Mouse (Mus musculus) kidney, postnatal 10 days (tissue): ENCODE measurements around the gene Asrgl1.
"Not testable (repeated sequence)": the region's sequence is repeated elsewhere in the genome, so short reads cannot be mapped to it uniquely, and the experiment has no call there.

Experiments used
- DNase-seq: peaks from one replicate; pipeline ENCODE4 v3.0.0; 2021; ENCODE audit warnings: mixed read lengths

Gene Asrgl1

DNA sequence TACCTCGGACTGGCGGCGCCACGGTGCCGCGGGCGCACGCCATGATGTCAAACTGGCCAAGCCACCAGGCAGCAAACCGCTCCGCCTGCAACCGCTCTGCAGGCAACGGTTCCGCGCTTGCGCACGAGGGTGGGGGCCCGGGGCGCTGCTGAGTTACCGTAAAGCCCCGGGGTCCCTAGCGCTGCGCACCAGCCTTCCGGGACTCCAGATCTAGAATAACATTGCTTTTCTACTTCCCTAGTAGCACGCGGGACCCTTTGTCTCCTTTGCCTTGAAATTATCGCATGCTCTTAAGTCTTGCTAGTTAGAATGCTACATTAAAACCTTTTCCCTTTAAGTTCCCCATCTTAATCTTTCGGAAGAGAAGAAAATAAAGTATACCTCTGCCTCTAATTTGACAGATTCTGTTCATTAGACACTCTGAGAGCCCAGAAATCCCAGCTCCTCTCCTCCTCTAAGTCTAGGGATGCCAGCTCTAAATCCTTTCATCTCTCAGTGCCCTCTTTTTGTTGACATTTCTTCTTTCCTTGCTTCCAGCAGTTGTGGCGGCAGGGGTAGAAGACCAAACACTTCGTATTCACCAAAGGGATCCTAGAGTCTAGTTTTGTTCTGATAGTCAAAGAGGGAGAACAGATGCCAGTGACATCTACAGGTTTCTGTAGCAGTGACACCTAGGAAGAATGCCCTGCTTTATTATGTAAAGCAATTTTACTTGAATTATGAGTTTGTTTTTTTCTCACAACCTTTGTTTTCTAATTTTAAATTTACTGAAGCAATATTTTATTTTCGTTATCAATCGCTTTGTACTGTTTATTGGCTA is at the start of gene Asrgl1:
Gene Asrgl1, minus strand, starts transcription at position 125 of the 820 bp plus-strand sequence.
- peak; percentile 96 for DNase-seq

DNA sequence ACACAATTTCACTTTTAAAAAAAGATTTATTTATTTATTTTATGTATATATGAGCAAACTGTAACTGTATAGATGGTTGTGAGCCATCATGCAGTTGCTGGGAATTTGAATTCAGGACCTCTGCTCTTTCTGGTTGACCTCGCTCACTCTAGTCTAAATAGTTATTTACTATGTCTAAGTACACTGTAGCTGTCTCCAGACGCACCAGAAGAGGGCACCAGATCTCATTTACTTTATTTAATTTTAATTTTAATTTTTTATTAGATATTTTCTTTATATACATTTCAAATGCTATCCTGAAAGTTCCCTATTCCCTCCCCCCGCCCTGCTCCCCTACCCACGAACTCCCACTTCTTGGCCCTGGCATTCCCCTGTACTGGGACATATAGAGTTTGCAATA is 10.8 kb upstream of the Asrgl1 start:
- DNase-seq, result no peak

DNA sequence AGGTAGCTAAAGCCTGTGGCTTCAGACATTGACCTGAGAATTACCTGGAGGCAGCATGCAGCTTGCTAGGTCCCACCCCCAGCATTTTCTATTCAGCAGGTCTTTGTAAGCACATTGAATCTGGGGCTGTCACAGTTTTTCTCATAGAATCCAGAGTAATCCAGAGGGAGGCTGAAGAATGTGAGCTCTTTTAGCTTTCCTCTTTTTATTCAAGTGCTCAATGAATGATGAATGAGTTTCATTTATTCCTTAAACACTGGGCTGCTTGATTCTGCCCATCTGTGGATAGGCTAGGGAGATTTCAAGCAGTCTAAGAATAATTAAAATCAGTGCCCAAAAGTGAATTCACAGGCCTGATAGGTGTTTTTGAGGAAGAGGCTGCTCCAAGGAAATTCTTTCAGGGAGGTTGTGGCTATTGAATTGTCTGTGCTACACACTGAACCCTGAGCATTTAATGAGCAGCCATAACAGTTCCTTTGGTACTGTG is 8.2 kb upstream of the Asrgl1 start:
- DNase-seq, result no peak

DNA sequence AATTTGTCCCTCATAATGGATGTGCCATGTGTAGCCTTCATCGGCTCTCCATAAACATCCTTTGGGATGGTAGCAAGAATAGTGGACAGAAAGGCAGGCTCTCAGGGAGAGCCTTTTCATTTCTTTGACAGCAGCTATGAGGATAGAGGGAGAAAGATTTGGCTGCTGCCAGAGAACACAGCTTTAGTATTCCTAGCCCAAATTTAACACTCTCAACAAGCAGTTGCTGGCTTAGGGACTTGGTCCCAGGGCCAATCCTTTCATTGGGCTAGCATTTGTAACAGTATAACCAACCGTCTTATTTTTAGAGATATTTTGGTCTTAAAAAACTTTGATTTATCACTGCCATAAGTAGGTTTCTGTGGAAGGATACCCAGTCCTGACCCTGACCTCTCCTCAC is 7.8 kb upstream of the Asrgl1 start:
- no peak for DNase-seq

DNA sequence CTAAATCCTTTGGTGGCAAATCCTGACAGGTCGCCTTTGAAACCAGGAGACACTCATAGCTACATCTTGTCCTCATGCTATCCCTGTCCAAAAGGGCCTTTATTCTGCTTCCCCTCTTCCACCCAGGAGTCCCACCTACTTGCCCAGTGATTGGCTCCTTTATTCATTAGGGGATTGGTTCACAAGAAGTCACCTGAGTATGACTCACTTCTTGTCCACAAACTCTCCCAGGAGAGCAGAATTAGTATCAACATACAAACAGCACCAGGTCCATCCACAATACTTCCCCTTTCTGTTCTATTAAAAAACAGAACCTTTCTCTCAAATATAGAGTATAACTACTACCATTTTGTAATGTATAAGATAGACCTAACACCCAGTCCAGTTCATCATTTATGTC is 4.9 kb upstream of the Asrgl1 start:
- DNase-seq, result not testable (repeated sequence)

DNA sequence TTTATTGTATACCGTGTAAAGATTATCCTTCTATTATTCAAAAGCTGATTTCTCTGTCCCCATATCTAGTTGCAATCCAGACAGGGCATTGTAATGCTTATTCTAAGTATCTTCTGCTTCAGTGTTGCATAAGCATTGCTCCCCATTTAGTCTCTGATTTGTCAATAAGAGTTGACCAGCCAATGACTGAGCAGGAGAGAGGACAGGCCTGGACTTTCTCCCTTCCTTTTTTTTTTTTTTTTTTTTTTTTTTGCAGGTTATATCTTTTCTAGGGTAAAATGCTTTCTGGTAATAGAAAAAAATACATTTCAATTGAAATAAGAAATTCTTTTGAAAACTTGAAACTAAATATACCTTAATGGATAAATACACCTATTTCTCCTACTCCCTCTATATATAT is 1.7 kb upstream of the Asrgl1 start:
- DNase-seq, result no peak

DNA sequence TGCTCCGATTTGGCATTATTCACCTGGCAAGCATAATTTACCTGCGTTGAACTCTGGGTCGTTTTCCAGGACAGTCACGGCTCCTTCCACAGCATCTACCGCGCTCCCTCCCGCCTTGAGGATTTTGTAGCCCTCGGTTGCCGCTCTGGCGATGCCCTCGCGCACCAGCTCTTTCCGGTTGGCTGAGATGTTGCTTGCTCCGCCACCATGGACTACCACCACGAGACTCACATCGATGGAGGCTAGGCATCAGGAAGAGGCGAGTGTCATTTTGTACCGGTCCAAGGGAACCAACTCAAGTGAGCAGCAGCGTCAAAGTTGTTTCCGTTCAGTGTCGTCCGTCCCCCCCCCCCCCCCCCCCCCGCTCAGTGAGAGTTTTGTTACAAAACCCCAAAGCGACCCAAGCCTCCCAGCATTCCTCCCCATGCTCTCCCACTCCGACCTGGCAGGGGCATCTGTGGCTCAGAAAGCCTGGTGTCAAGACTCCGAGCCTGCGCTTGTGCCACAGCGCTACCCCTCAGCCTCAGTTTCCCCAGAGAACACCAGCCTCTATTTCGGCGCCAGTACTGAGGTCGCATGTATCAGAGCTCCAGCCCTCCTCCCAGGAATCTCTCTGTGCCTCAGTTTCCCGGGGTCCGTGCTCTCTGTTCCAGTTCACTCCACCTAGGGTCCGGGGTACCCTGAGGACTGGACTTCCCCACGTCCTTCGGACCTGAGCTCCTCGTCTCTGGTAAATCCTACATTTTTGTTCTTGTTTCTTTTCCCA is 507 bp downstream of the Asrgl1 start:
- DNase-seq, result peak; percentile 37

DNA sequence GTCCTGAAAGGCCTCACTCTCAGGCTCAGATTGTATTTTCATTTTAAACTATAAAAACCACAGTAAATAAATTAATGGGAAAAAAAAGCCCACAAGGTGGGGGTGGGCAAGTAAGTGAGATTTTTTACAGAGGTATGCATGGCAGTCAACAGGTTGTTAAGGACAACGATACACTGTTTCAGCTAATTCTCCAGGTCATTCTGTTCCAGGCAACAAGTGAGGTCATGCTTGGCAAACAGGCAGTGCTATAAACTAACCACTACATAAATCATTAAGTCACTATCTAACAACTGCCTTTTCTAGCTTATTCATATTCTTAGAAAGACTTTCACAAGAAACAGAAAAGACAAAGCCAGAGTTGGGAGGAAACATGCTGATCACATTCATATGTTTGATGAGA is 5.4 kb downstream of the Asrgl1 start:
- DNase-seq, result no peak

DNA sequence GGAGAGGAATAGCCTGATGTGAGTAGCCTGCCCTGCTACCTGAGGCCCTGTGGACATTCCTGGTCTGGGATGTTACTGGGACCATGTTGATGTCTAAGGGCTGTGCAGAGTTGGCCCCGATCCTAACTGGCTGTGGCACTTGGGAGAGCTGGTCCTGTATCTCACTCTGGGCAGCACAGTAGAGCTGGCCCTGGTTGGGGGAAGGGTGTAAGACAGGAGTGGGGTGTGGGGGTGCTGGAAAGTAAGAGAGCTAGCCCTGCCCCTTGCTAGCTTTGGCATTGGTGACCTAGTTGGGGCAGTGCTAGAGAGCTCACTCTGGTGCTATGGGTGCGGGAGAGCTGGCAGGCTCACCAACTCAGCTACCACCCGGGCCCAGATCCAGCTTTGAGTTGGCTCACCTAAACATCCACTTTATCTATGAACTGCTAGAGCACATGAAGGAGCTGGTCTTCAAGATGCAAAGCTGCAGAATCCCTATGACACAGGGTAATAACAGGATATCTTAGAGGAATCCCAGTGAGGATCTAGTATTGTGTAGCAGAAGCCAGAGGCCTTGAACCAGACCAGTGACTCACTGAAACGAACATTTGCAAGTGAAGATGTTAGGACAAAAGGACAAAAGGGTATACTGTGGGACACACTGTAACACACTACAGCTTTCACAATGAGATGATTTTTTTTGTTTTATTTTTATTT is 6.8 kb downstream of the Asrgl1 start:
- DNase-seq, result no peak

DNA sequence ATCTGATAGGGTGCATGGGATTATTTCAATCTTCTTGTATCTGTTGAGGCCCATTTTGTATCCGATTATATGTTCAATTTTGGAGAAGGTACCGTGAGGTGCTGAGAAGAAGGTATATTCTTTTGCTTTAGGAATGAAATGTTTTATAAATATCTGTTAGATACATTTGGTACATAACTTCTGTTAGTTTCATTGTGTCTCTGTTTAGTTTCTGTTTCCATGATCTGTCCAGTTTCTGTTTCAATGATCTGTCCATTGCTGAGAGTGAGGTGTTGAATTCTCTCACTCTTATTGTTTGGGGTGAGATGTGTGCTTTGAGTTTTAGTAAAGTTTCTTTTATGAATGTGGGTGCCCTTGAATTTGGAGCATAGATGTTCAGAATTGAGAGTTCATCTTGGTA is 11.4 kb downstream of the Asrgl1 start:
- DNase-seq, result not testable (repeated sequence)

DNA sequence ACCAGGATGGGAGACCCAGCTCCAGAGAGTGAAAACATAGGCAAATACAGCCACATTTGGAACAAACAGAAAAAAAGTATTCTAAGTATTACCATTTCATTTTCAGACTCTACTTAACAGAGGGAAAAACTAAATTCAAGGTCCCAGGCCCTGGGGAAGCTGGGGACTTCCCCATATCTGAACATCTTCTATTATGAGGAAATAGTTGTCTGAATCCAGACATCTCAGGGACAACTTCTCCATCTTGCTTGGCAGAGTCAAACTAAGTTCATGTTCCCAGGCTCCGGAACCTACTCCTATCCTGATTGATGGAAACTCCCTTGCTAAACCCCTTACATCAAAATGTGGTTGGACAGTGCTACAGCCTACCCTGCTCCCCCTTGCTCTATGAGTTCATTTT is 13.0 kb downstream of the Asrgl1 start:
- no peak for DNase-seq

DNA sequence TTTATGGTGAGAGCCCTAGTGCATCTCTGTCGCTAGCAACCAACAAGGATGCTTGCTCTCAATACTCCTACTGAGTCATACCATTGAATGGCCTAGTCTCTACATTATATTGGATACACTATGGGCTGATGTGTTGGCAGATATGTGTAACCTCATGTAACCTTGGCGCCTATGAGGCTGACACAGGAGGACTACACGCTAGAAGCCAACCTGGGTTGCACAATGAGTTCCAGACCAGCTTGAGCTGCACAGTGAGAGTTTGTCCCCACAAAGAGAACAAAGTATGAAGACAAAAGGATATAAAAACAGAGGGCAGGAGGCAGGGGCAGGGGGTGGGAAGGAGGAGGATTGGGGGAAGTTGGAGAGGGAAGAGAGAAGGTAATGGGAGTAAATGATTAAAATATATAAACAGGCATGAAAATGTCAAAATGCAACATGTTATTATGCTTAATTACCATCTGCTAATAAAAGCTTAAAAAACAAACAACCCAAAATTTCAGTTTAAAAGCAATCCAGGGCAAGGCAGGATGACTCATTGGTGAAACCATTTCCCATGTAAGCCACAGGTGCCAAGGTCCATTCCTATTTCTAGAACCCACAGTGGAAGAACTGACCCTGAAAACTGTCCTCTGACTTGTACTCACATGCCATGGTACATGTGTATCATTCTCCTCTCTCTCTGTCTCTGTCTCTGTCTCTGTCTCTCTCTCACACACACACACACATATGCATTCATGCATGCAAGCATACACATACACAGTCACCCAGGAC is 15.6 kb downstream of the Asrgl1 start:
- DNase-seq, result no peak

DNA sequence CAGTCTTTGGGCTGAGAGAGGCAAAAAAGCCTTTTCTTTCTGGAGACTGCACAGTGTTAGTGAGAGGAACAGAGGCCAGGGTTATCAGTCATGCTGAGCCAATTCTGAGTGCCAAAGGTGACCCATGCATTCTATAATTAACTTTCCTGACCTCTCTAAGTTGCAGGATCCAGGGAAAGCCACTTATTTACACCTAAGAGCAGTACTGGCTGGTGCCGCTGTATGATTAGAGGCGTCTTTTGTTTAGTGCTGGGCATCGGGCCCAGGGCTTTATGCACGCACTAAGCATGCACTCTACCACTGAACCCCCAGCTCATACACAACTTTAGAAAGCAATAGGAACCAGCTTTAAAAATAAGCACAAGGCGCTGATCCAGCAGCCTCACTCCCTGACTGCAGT is 18.2 kb downstream of the Asrgl1 start:
- DNase-seq, result no peak

DNA sequence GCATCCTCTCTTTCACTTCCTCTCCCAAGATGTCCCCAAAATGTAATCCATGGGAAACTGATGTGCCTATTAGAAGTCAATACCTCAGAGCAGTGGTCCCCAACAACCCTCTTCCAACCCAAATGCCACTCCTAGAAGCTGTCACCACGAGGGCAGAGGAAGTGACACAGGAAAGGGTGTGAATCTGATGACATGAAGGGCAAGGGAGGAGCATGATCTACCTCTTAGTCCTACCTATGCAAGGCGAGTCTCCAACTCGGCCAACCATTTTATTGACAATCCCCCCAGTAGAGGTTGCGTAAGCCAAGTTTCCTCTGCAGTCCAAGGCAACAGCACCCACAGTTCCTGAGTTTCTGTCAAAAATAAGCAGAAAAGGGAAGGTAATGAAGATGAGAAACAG is 19.2 kb downstream of the Asrgl1 start:
- no peak for DNase-seq

DNA sequence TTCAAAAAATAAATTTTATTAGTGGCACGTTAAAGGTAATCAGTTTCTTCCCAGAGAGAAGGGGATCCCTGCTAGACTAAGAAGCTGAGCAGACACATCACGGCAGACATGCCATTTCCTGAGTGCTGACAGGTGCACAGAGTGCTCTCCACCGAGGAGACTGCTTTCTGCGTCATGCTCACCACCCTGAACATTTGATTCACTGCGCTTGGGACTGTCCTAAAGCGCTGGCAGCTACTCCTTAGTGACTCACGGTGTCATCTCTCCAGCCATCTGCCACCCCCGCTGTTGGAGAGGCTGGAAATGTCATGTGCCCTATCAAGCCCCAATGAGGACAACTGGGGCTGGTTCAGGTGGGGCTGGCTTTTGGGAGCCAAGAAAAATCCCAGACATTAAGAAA is 23.4 kb downstream of the Asrgl1 start:
- no peak for DNase-seq

DNA sequence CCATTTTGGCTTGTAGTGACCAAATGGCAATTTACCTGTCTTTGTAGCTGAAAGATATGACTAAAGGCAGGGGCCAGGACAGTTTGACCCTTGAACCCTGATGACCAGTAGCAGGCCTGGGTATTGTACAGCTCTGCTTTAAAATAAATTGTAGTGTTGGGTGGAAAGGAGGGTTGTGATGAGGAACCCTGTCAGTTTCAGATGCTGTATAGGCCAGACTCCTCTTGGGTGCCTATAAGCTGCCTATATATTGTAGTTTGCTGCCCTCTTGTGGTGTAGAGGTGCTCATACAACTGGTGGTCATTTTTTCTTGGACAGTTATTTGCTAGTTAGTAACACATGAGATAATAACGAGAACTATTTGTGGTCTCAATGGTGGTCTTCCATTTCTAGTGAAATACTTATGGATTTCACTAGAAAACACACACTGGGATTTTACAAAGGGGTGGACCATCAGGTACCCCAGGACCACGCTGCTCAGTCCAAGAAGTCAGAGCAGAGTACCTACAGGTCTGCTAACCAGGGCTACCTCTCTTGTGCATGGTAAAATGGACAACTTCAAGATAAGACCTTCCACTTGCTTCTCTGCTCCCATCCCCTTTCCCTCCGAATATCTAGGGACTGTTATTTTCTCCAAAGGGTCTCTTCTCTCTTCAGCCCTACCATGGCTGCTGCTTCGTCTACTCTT is 25.1 kb downstream of the Asrgl1 start:
- peak; percentile 49 for DNase-seq

DNA sequence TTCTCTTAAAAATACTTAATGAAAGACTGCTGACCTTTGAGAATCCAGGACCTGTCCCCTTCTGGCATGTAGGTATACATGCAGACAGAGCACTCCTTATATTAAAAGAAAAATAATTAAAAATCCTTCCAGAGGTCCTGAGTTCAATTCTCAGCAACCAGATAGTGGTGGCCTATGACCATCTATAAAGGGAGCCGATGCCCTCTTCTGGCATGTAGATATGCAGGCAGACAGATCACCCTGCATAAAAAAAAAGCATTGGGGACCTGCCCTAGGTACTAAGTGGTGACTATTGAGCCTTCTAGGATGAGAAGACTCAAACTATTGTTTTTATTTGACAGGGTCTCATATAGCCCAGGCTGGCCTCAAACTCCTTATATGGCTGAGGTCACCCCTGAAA is 26.9 kb downstream of the Asrgl1 start:
- DNase-seq, result no peak

DNA sequence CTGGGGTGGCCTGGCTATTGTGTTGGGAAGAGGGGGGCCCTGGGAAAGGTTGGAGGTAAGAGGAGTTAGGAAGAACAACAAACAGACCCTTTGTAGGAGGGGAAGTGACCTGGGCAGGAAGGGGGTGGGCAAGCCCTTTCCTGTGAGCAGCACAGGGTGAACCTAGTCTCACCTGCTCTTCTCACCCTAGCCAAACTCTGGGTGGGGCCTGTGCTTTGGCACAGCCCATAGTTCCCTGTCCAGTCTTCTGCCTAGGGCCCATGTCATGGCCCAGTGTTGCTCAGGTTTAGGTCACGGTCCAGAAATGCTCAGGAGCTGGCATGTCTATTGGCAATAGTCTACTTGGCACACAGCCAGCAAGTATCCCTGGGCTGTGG is 28.1 kb downstream of the Asrgl1 start:
- peak; percentile 20 for DNase-seq

DNA sequence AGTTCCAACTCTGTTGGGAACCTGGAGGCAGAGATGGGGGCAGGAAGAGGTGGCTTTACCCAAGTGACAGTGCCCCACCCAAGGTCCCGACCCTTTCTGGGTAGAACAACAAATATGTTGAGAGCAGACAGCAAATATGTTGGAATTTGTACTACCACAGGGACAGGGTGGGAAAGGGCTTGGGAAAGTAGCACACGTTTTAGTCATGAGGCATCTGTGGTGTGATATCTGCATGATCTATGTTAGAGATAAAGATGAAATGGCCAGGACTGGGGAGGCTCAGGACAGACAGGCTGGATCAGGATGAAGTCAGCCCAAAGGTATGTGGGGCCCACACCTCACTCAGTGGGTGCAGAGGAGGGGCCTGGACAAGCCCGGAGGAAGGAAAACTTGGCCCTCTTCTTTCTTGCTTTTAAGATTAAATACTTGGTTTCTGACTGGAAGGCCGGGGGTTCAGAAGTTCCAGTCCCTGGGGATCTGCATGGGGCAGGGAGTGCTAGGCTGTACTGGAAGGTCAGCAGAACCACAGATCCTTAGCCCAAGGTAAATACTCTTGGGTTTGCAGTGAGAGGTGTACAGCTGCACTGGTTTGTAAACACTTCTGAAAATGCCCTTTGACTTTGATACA is 28.6 kb downstream of the Asrgl1 start:
- DNase-seq, result no peak

DNA sequence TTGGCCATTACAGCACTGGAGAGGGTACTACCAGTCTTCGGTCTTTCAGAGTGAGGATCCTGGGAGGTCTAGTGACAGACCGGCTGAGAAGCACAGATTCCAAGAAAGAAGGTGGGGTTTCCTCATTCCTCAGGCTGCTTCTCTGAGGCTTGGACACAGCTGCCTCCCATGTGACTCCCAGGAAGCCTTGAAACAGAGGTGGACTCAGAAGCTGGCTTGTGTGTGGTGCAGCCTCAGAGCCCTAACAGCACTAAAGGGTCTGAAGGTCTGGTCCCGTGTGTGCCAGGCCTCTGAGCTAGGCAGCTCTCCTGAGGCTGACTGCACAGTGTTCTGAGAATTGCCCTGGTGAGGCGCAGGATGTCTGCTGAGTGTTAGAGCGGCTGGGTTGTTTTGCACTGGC is 29.3 kb downstream of the Asrgl1 start:
- DNase-seq, result no peak

DNA sequence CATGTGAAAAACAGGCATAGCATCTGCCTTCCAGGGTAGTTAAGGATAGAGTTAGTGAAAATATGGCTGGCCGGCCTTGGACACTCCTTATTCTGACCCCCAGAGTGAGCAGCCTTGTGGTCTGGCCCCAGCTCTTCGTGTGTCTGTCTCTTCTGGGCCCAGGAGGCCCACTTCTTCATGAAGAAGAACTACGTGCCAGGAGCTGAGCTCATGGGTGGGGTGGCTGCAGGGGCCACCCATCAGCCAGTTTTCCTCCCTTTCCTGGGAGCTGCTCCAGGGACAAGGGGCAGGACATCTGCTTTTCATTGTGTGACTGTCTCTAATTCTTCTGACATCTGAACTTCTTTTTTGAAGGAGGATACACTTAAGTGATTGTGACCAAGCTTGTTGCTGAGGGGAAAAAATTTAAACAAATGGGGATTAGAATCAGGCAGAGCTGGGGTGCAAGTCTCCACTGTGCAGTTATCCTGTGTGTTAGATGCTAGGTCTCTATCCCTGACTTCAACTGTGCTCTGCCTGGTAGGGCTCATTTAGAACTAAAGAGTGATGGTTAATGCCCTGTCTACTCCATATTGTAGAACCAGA is 30.2 kb downstream of the Asrgl1 start:
- no peak for DNase-seq
